Mouse (Mus musculus) limb, embryonic 10.5 days (tissue): ENCODE measurements at regions not wholly inside any gene's neighbourhood (a gene's known extent, or its start where the extent isn't known, plus 50 kb on each side); places are given as distances from the start of the nearest gene placed in this dataset.

Experiments used
- DNase-seq: peaks from one replicate; pipeline ENCODE4 v3.0.0-alpha.2; 2017; ENCODE audit warnings: low spot score
- H3K27ac ChIP-seq: fragments of 300-500 bp; sonication (generic); 2 replicates; pipeline ENCODE4 v1.5.1; 2016; ENCODE audit warnings: mild to moderate bottlenecking
- H3K27me3 ChIP-seq: fragments of 300-500 bp; sonication (generic); 2 replicates; pipeline ENCODE4 v1.6.1; 2016; ENCODE audit warnings: low read depth, mild to moderate bottlenecking; ENCODE audit not compliant: poor library complexity, severe bottlenecking
- H3K36me3 ChIP-seq: fragments of 300-500 bp; sonication (generic); 2 replicates; pipeline ENCODE4 v1.6.1; 2016; ENCODE audit warnings: mild to moderate bottlenecking, moderate library complexity
- H3K4me1 ChIP-seq: fragments of 300-500 bp; sonication (generic); 2 replicates; pipeline ENCODE4 v1.6.1; 2016
- H3K4me3 ChIP-seq: fragments of 300-500 bp; sonication (generic); 2 replicates; pipeline ENCODE4 v1.5.1; 2016; ENCODE audit warnings: mild to moderate bottlenecking, moderate library complexity
- H3K9me3 ChIP-seq: fragments of 300-500 bp; sonication (generic); replicated peaks from 2 replicates; pipeline ENCODE4 v1.6.1; 2016; ENCODE audit warnings: mild to moderate bottlenecking
- WGBS: fragments of 180-500 bp; shearing (Covaris S2); methylation state at CpG from one replicate; pipeline ENCODE4 v1.1.7; 2016; 5-methylcytosine and 5-hydroxymethylcytosine counted together

GRCm38 (mm10) chr13:93243076-93243475 is 50.9 kb upstream of the Tent2 start:
- DNase-seq: peak; percentile 74
- H3K9me3 ChIP-seq: no peaks in the 10 kb centered on the region
- no peak overlapping the region for H3K27ac ChIP-seq
- WGBS: 86% methylated on average over 2 of the region's 2 CpGs
- H3K36me3 ChIP-seq: no peaks in the 10 kb centered on the region
- no peak overlapping the region for H3K4me3 ChIP-seq
- H3K4me1 ChIP-seq: peaks cover 8% of the 10 kb centered on the region
- no peaks in the 10 kb centered on the region for H3K27me3 ChIP-seq

DNA sequence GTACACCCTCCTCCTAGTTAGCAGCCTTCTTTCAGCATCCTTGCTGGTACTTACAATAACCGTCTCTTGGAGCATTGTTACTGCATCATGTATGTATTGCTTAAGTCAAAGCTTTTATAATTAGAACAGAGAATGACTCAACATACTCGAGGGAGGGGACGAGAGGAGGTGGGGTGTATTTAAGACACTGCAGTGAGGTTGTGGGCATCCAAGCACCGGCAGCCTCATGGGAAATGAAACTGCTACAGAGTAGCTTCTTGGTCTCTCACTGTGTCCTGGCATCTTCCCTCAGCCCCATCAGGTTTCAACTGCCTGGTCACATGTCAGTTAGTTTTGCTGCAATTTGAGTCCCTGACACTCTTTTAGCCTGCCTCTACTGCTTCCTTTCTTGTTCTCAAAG is 50.7 kb upstream of the Homer1 start:
- no peaks in the 10 kb centered on the region for H3K27me3 ChIP-seq
- no peaks in the 10 kb centered on the region for H3K9me3 ChIP-seq
- H3K36me3 ChIP-seq: no peaks in the 10 kb centered on the region
- no peak overlapping the region for H3K27ac ChIP-seq
- WGBS: 89% methylated on average over 4 of the region's 4 CpGs
- no peak for DNase-seq
- H3K4me3 ChIP-seq: no peak overlapping the region
- no peaks in the 10 kb centered on the region for H3K4me1 ChIP-seq
